Mouse (Mus musculus): ENCODE results near the gene Nlgn3. TPM values are rescaled to one million over a fixed set of nuclear protein-coding genes. Genes with fewer than 3 reads are reported as not detected.

Gene Nlgn3
- total RNA-seq, 2 experiments from 2014 or later: 0.06 to 0.18 TPM

DNA sequence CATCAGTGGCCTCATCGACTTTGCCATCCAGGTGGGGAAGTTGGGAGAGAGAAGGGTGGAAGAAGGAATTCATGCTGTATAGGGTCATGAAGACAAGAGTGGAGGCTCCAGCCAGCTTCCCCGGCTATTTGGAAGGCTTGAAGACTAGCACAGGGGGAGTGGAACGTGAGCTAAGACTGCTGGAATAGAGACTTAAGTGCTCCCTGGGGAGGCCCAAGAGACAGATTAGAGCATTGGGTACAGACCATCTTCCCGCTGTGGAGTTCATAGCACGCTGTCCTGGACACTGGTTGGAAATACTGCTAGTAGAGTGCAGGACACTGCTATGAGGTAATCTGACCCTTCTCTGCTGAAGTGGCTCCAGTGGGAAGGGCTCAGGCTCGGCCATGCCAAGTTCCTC, 16.2 kb upstream of the Nlgn3 start:
- TF ChIP-seq CTCF (IDR thresholded peaks at IDR 0.05): no peak
- intact Hi-C loops (cut with DNase I): no loop called here
- H3K4me3 ChIP-seq: no peak overlapping the region
- DNase-seq: no peak
- no peak overlapping the region for H3K27ac ChIP-seq

DNA sequence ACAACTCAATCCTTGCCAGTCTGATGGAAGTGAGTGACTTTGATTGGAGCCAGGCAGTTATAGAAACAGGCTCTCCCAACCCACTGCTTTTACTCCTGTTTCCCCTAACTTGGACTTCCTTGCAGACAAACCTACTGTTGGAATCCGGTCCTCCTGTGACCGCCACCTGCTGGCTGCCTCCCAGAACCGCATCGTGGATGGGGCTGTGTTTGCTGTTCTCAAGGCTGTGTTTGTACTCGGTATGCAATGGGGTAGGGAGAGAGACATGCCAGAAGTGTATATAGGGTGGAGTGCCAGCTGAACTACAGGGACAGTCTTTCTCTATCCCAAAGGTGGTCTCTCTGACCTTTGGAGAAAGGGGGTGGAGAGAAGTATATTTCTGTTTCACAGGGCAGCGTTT, 13.4 kb upstream of the Nlgn3 start:
- DNase-seq: peak; percentile 50
- peak; percentile 62 for TF ChIP-seq CTCF (IDR thresholded peaks at IDR 0.05)
- intact Hi-C loops (cut with DNase I): loop anchor here (5.0 kb wide), 1 partner anchor 153 kb away; no protein-coding TSS in a partner anchor
- no peak overlapping the region for H3K4me3 ChIP-seq
- no peak overlapping the region for H3K27ac ChIP-seq

DNA sequence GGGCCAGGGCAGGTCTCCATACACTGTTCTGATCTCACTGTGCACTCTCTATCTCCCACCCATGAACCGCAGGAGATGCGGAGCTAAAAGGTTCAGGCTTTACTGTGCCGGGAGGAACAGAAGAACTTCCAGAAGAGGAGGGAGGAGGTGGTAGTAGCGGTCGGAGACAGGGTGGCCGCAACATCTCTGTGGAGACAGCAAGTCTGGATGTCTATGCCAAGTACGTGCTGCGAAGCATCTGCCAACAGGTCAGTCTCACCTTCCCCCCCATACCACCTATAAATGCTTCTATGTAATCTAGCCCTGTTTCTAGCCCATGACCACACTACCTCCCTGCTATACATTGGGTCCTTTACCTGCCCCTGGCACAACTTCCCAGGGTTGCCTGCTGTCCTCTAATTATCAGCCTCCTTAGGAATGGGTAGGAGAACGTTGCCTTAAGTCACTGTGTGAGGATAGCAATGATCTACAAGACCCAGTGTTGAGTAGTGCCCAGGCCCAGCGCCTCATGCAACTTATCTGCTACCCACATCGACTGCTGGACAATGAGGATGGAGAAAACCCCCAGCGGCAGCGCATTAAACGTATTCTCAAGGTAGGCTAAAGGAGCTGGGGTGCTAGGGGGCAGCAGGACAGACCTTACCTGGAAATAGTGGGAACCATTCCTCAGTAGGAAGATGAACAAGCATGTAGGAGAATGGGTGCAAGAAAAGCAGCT, 12.9 kb upstream of the Nlgn3 start:
- intact Hi-C loops (cut with DNase I): loop anchor here (5.0 kb wide), 1 partner anchor 154 kb away; no protein-coding TSS in a partner anchor
- Histone ChIP-seq H3K27ac (no peak overlapping the region), H3K4me3 (no peak overlapping the region)
- no peak for TF ChIP-seq CTCF (IDR thresholded peaks at IDR 0.05)
- DNase-seq: no peak

DNA sequence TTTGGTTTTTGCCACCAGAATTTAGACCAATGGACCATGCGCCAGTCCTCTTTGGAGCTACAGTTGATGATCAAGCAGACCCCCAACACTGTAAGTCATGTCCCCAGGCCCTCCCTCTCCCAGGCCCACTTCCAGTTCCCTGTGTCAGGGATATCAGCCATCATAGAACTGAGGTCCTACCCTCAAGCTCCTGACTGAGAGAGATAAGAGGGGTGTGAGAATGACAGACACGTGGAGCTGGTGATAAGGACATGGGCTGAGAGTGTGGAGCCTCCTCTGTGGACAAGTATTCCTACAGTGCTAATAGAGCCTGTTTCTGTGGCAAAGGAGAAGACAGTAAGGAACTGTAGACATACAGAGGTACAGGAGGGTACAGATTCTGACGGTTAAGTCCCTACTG, 11.4 kb upstream of the Nlgn3 start:
- intact Hi-C loops (cut with DNase I): loop anchor here (5.0 kb wide), 1 partner anchor 155 kb away; no protein-coding TSS in a partner anchor
- H3K27ac ChIP-seq: no peak overlapping the region
- H3K4me3 ChIP-seq: no peak overlapping the region
- TF ChIP-seq CTCF (IDR thresholded peaks at IDR 0.05): no peak
- DNase-seq: no peak

DNA sequence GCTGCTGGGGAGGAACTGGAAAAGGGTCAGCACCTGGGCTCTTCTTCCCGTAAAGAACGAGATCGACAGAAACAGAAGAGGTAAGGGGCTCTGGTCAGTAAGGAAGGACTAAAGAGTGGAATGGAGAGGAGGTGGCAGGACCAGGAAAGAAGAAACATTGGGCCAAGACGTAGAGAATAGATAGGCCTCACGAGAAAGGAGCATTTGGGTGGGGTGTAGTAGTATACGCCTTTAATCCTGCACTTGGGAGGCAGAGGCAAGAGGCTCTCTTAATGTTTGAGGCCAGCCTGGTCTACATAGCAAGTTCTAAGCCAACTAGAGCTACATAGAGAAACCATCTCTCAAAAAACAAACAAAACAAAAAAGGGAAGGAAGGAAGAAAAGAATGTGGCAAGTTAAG, 10.5 kb upstream of the Nlgn3 start:
- Histone ChIP-seq H3K4me3 (no peak overlapping the region), H3K27ac (no peak overlapping the region)
- intact Hi-C loops (cut with DNase I): loop anchor here (5.0 kb wide), 1 partner anchor 156 kb away; no protein-coding TSS in a partner anchor
- no peak for DNase-seq
- TF ChIP-seq CTCF (IDR thresholded peaks at IDR 0.05): no peak

DNA sequence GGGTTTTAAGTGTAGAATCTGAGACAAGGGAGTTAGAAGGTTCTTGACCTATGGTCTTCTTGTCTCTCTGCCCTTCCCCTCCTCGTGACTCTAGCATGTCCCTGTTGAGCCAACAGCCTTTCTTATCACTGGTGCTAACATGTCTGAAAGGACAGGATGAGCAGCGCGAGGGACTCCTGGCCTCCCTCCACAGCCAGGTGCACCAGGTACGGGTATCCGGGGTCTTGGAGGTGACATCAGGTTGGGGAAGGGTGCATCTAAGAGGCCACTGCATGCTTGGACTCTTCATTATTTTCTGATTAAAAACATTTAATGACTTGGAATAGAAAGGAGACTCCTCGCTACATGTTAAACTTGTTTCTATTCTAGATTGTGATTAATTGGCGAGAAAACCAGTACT, 9.9 kb upstream of the Nlgn3 start:
- Histone ChIP-seq H3K27ac (no peak overlapping the region), H3K4me3 (no peak overlapping the region)
- DNase-seq: no peak
- no peak for TF ChIP-seq CTCF (IDR thresholded peaks at IDR 0.05)
- intact Hi-C loops (cut with DNase I): loop anchor here (5.0 kb wide), 1 partner anchor 157 kb away; no protein-coding TSS in a partner anchor

DNA sequence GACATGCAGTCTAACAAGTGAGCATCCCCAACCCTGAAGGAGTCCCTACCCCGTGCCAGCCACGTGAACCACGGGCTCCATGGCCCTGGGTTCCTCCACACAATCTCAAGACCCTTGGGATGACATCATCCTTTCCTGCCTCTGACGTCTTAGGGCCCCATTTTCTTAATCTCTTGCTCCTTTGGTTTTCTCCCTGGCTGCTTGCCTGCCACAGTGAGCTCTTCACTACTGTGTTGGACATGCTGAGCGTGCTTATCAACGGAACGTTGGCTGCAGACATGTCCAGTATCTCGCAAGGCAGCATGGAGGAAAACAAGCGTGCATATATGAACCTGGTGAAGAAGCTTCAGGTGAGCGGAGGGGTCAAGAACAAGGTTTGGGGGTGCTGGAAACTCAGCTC, 8.9 kb upstream of the Nlgn3 start:
- TF ChIP-seq CTCF (IDR thresholded peaks at IDR 0.05): no peak
- H3K4me3 ChIP-seq: no peak overlapping the region
- H3K27ac ChIP-seq: no peak overlapping the region
- intact Hi-C loops (cut with DNase I): no loop called here
- no peak for DNase-seq

DNA sequence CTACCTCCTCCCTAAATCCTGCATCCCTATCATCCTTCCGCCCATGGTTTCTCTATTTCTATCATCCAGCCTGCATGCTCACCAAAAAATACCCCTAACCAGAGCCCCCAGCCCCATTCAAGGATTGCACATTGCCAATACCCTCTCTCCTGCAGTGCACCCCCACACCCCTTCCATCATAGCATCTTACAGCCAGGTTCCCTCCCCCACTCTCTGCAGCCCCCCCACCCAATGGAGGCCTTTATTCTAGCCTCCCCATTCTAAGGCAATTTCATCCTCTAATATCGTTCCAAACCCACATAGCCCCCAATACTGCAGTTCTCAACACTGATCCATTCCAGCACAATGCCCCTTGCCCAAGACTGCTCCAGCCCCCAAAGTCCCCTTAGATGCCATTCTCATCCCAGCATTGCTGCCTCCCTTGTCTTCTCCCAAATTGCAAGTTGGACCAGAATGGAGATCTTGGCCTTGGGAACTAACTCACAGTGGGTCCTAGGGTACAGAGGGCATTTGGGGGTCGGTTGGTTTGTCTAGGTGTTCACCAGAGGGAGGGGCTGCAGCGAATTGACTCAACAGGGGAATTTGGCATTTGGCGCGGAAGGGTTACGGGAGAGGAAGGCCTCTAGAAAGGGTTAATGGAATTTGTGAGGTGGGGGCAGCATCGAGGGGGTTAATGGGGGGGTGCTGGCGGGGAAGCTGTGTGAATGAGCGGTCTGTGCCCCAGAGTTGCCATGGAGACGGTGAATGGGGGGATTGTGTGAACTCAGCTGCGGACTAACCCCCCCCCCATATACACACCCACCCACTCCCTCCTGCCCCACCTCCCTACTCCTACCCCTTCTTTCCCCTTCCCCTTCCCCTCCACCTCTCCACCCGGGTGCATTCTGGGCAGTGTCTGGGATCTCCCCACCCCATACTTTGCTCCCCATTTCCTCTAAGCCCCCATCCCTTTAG, 782 bp downstream of the Nlgn3 start:
- no peak overlapping the region for H3K27ac ChIP-seq
- DNase-seq: no peak
- H3K4me3 ChIP-seq: peak overlapping the region; percentile 48
- TF ChIP-seq CTCF (IDR thresholded peaks at IDR 0.05): no peak
- intact Hi-C loops (cut with DNase I): no loop called here

DNA sequence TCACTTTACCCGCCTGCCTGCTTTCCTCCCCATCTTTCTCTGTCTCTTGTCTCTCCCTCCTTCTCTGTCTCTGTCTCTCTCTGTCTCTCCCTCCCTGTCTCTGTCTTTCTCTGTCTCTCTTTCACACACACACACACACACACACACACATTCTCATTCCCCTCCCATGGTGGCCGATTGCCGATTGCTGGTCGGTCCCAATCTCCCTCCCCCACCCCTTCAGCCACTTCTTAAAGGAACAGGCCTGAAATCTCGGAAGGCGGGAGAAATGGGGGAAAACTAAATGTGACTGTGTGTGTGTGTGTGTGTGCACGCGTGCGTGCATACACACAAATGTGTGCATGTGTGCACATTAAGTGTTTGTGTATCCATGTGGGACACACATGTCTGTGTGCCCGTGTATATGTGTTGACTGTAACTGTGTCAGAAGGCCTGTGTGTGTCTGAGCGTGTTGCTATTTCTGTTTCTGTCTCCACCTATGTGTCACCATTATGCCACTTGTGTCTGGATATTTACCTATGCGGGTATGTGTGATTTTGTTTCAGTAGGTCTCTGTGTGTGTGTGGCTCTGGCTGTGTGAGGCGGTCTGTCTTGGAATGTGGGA, 1.6 kb downstream of the Nlgn3 start:
- Histone ChIP-seq H3K4me3 (peak overlapping the region; percentile 17; the same call in 1 of the 2 replicates), H3K27ac (no peak overlapping the region)
- intact Hi-C loops (cut with DNase I): no loop called here
- TF ChIP-seq CTCF (IDR thresholded peaks at IDR 0.05): no peak
- DNase-seq: no peak

DNA sequence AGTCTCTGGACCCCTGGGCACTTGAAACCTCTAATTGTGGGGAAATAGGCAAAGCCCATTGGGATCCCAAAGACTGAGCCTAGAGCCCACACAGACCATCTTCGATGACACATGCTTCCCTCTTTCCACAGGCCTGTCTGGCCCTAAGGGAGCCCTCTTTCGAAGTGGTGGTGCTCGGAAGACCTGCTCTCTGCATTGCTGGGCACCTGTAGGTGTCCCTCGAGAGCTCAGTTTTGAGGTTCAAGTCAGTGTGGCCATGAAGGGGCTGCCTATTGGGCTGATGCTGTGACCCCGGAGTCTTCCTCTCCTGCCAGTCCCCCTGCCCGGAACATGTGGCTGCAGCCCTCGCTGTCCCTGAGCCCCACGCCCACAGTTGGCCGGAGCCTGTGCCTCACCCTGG, 2.7 kb downstream of the Nlgn3 start:
- intact Hi-C loops (cut with DNase I): no loop called here
- TF ChIP-seq CTCF (IDR thresholded peaks at IDR 0.05): no peak
- Histone ChIP-seq H3K4me3 (no peak overlapping the region), H3K27ac (no peak overlapping the region)
- no peak for DNase-seq

DNA sequence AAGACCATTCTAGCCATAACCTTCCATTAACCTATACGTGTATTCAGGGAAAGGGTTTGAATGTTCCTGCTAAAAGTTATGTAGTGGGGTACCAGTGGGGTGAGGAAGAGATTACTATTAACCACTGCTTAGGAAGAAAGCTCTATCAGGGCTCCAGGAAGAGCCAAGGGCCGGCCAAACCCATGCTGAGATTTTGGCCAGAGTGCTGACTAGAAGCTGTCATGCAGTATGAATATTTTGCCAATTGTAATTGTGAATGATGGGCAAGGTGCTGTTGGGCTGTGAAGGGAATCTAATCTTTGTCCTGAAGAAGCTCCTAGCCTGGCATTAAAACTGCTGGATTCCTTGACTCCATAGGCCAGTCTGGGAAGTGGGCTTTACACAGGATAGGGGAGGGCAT, 5.7 kb downstream of the Nlgn3 start:
- TF ChIP-seq CTCF (IDR thresholded peaks at IDR 0.05): no peak
- DNase-seq: no peak
- Histone ChIP-seq H3K4me3 (no peak overlapping the region), H3K27ac (no peak overlapping the region)
- intact Hi-C loops (cut with DNase I): no loop called here

DNA sequence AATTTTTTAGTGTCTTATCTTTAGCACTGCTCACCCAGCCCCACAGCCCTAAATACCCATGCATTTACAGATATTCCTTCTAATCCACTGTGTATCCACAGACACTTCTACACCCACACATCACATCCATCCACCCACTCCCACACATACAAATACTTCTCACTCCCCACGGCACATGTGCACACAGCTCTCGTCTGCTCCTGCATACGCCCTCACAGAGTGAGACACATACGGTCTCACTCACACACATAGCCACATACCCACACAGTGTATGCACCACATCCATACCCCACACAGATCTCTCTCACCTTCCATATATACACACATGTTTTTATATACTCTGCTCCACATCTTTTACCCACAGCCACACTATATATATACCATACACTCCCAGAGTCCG, 10.3 kb downstream of the Nlgn3 start:
- no peak for TF ChIP-seq CTCF (IDR thresholded peaks at IDR 0.05)
- intact Hi-C loops (cut with DNase I): no loop called here
- H3K27ac ChIP-seq: no peak overlapping the region
- no peak for DNase-seq
- H3K4me3 ChIP-seq: no peak overlapping the region

Data from gastrocnemius, adult 2 months (tissue).